Mouse (Mus musculus): Measurements from ENCODE around the gene Mapk7.

DNA sequence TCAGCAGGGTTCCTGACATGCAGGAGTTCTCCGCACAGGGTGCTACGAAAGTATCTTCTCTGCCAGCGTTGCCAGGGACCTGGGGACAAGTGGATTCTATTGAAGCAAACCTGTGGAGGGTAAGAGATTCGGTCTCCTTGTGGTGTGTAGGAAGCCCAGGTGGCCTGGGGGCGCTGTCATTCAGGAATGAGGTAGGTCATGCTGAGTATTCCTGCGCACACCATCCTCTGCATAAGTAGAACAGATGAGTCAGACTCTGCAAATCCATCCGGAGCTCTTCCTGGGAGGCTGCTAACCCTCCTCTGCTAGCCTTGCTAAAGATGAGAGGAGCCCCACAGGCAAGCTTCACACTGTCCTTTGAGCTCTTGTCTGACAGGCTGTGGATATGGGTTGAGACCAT lies 52.5 kb downstream of the Mapk7 start:
- TF ChIP-seq CTCF (IDR thresholded peaks at IDR 0.05; ENCODE audit: extremely low read depth, insufficient read depth, low read length): no peak
- TF ChIP-seq POLR2A (IDR thresholded peaks at IDR 0.05; ENCODE audit: extremely low read depth, insufficient read depth, low read length): peak; percentile 43; the same call in 1 of the 2 replicates

Data from cortical plate, adult 2 months (tissue).